Mouse (Mus musculus) spleen, adult 2 months (tissue): Measurements from ENCODE around the gene Zfp365. TPM values are rescaled to one million over a fixed set of nuclear protein-coding genes. Genes with fewer than 3 reads are reported as not detected.

Experiments used
- DNase-seq, 2 experiments: peaks; one replicate each; pipeline versions ENCODE4 v3.0.0 to v3.0.0-alpha.2; 2012 to 2021; ENCODE audit warnings: low spot score in 2 of 2, low read depth in 1 of 2
- H3K27ac ChIP-seq: fragments of 200-500 bp; 2 replicates; pipeline ENCODE4 v1.5.1; 2012; ENCODE audit warnings: low read length, inconsistent platforms; ENCODE audit not compliant: insufficient read depth
- H3K27me3 ChIP-seq: fragments of 200-500 bp; 2 replicates; pipeline ENCODE4 v1.6.1; 2012; ENCODE audit warnings: mild to moderate bottlenecking, moderate library complexity, low read length, inconsistent platforms; ENCODE audit not compliant: control insufficient read depth, insufficient read depth
- H3K36me3 ChIP-seq: fragments of 200-500 bp; 2 replicates; pipeline ENCODE4 v1.6.1; 2012; ENCODE audit warnings: mild to moderate bottlenecking, low read length, inconsistent platforms; ENCODE audit not compliant: control insufficient read depth, insufficient read depth
- H3K4me1 ChIP-seq: fragments of 200-500 bp; 2 replicates; pipeline ENCODE4 v1.6.1; 2011; ENCODE audit warnings: inconsistent platforms; ENCODE audit not compliant: control insufficient read depth, insufficient read depth, insufficient read length
- H3K4me3 ChIP-seq: fragments of 200-500 bp; 2 replicates; pipeline ENCODE4 v1.5.1; 2011; ENCODE audit warnings: mild to moderate bottlenecking, inconsistent platforms; ENCODE audit not compliant: insufficient read depth, insufficient read length; ENCODE audit errors: extremely low read depth
- CTCF ChIP-seq: fragments of 200-500 bp; IDR thresholded peaks from 2 replicates; pipeline ENCODE4 v1.5.1; 2011; ENCODE audit warnings: mild to moderate bottlenecking, inconsistent platforms; ENCODE audit not compliant: insufficient read depth, insufficient read length, insufficient replicate concordance; ENCODE audit errors: extremely low read depth
- POLR2A ChIP-seq: fragments of 200-500 bp; IDR thresholded peaks from 2 replicates; pipeline ENCODE4 v1.6.1; 2011; ENCODE audit warnings: low read depth, low read length, inconsistent platforms
- WGBS: fragments of 180-500 bp; shearing (Covaris S2); methylation state at CpG from one replicate; pipeline ENCODE4 v1.1.7; 2018; 5-methylcytosine and 5-hydroxymethylcytosine counted together
- polyA plus RNA-seq: library from polyadenylated mRNA; depleted of rRNA; stranded (reverse); fragments of >200 nt; gene quantifications from 2 replicates; pipeline ENCODE4 v1.2.3, GENCODE M21; 2012; rRNA removed

Gene Zfp365
- polyA plus RNA-seq = 0.27 and 0.39 TPM in 2 replicates

DNA sequence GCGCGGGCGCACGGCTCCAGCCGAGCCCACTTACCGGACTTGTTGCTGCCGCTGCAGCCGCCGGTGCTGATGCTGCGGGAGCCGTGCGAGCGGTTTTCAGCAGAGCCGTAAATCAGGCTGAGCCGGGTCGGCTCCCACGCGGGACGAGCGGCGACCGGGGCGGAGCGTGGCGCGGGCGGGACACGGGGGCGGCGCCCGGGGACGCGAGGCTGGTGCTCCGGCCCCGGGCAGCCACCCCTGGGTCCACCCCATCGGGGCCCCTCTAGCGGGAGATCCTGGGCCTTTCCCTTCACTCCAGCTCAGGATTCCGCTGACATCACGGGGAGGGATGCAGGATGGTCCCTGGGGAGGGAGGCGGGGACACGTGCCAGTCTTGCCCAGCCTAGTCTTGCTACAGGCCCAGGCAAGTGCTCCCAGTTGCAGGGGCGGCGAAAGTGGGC is at the start of gene Zfp365:
TSS of gene Zfp365 (minus strand) at position 326 of the 440 bp plus-strand sequence.
- Histone ChIP-seq H3K4me1 (no peaks in the 10 kb centered on the region), H3K27me3 (no peaks in the 10 kb centered on the region), H3K36me3 (no peaks in the 10 kb centered on the region), H3K4me3 (peak within 1 kb of the TSS; percentile 84), H3K27ac (no peak within 1 kb of the TSS; the same call in 1 of the 2 replicates)
- WGBS = 2% methylated on average over 43 of the region's 43 CpGs
- TF ChIP-seq POLR2A (no peak), CTCF (no peak)
- no peak for DNase-seq

GRCm38 (mm10) chr10:67959982-67960381 is 47.5 kb upstream of the Zfp365 start:
- no peak for DNase-seq
- Histone ChIP-seq H3K4me3 (no peak overlapping the region), H3K36me3 (no peaks in the 10 kb centered on the region), H3K4me1 (no peaks in the 10 kb centered on the region), H3K27ac (no peak overlapping the region), H3K27me3 (no peaks in the 10 kb centered on the region)
- WGBS = 72% methylated on average over 3 of the region's 3 CpGs
- no peak for TF ChIP-seq POLR2A
- no peak for TF ChIP-seq CTCF

DNA sequence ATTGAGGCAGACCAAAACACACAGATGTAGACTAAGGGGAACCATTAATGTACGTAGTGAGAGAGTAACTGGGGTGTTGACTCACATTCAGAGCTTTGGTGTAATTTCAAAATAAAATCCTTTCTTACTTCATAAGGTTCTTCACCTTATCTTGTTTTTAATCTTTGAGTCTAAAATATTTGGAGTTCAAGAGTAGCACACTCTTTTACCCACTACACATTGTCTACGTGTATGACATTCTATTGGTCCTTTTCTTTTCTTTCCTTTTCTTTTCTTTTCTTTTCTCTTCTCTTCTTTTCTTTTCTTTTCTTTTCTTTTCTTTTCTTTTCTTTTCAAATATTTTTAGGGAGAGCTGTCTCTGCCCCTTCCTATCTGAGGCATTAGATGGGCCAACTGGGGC is 43.5 kb upstream of the Zfp365 start:
- no peaks in the 10 kb centered on the region for H3K4me1 ChIP-seq
- H3K27me3 ChIP-seq = no peaks in the 10 kb centered on the region
- no peaks in the 10 kb centered on the region for H3K36me3 ChIP-seq
- DNase-seq = no peak
- 91% methylated on average over 2 of the region's 2 CpGs for WGBS
- TF ChIP-seq POLR2A = no peak
- no peak for TF ChIP-seq CTCF
- H3K4me3 ChIP-seq = no peak overlapping the region
- no peak overlapping the region for H3K27ac ChIP-seq

GRCm38 (mm10) chr10:67951690-67952089 is 39.2 kb upstream of the Zfp365 start:
- H3K27me3 ChIP-seq = no peaks in the 10 kb centered on the region
- 86% methylated on average over 4 of the region's 4 CpGs for WGBS
- H3K4me1 ChIP-seq = no peaks in the 10 kb centered on the region
- DNase-seq = no peak
- TF ChIP-seq POLR2A (no peak), CTCF (no peak)
- no peak overlapping the region for H3K27ac ChIP-seq
- H3K36me3 ChIP-seq = no peaks in the 10 kb centered on the region
- H3K4me3 ChIP-seq = no peak overlapping the region

DNA sequence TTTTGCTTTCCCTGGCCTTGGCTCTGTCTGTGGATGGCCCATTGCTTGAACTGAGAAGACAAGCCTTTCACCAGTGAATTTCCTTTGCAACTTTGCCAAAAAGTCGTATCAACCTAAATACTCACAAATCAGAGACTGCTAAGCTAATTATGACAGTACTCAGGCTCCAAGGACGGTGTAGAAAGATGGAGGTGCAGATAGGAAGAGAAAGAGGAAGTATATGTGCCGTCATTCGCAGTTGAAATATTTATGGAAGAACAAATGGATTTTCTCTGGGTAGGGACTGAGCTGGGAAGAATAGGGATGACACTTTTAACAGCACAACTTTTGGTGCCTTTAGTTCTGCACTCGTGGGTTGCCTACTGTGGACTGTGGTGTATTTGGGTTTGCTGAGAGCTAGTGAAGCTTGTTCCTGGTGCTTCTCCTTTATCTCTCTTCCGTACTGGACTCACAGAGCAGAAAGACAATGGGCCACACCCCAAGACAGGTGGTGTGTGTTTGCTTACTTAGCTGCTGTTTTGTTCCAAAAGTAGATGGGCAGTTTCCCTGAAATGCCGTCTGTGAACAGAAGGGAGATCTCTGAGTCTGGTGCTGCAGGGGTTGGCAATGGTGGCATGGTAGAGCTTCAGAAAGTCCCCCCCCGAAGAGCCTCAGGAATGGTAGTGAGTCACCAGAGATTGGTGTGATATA is 37.7 kb upstream of the Zfp365 start:
- TF ChIP-seq POLR2A (no peak), CTCF (no peak)
- H3K4me3 ChIP-seq = no peak overlapping the region
- H3K4me1 ChIP-seq = no peaks in the 10 kb centered on the region
- WGBS = 40% methylated on average over 8 of the region's 8 CpGs
- H3K36me3 ChIP-seq = no peaks in the 10 kb centered on the region
- H3K27ac ChIP-seq = no peak overlapping the region
- no peaks in the 10 kb centered on the region for H3K27me3 ChIP-seq
- no peak for DNase-seq

- DNase-seq = no peak
- no peak for TF ChIP-seq CTCF
- TF ChIP-seq POLR2A = no peak
- WGBS = 74% methylated on average over 4 of the region's 4 CpGs
These were observed 31.1 kb upstream of the Zfp365 start for GRCm38 (mm10) chr10:67943513-67943912.

GRCm38 (mm10) chr10:67939546-67939945 is 27.1 kb upstream of the Zfp365 start:
- DNase-seq = no peak
- WGBS = 87% methylated on average over 12 of the region's 12 CpGs
- no peak overlapping the region for H3K4me3 ChIP-seq
- no peaks in the 10 kb centered on the region for H3K36me3 ChIP-seq
- no peak overlapping the region for H3K27ac ChIP-seq
- no peak for TF ChIP-seq POLR2A
- TF ChIP-seq CTCF = no peak
- no peaks in the 10 kb centered on the region for H3K27me3 ChIP-seq
- H3K4me1 ChIP-seq = no peaks in the 10 kb centered on the region

More at GRCm38 (mm10) chr10:67943513-67943912, 31.1 kb upstream of the Zfp365 start:
- Histone ChIP-seq H3K27me3 (no peaks in the 10 kb centered on the region), H3K27ac (no peak overlapping the region; the same call in 1 of the 2 replicates), H3K4me1 (no peaks in the 10 kb centered on the region), H3K36me3 (no peaks in the 10 kb centered on the region), H3K4me3 (no peak overlapping the region)
